Mouse (Mus musculus): ENCODE data around the gene Bod1l.

Gene Bod1l

DNA sequence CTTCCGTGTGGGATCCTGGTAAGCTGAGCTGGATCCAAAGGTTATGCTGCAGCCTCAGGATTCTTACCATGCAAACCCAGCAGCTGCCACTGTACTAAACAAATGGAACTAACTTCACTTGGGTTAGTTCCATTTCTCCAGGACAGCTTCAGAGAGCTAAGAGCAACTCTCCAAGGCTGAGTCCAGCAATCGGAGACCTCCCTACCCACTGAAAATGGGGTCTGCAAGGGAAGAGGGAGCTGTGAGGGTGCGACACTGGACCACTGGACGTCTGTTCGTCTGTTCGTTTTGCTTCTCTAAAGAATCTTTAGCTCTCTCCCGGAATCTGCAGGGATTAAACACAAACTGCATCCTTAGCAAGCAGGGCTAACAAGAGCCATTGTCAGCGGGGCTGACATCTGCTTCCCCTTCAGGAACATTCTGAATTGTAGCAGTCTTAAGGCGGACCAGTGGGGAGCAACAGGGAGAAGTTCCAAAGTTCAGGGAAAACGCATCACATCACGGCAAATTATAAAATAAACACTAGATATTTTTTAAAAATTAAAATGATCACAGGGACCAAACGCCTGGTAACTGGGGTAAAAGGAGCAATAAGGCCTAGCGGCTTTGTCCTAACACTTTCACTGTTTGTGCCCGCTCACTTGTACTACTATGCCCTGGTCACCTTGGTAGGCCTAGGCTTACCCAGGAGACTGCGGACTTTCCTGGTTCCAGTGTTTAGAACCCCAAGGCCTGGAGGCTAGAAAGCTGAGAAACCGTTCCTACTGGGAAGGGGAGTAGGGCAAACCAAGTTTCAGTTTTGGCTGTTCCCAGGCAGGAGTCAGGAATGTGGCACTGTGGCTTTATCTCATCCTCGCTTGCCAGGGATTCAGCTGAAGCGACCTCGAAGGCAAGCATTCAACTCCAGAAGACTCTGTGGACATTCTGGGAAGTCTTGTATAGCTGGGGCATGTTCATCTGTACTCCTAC is 85.2 kb downstream of the Bod1l start:
- no peak for DNase-seq

DNA sequence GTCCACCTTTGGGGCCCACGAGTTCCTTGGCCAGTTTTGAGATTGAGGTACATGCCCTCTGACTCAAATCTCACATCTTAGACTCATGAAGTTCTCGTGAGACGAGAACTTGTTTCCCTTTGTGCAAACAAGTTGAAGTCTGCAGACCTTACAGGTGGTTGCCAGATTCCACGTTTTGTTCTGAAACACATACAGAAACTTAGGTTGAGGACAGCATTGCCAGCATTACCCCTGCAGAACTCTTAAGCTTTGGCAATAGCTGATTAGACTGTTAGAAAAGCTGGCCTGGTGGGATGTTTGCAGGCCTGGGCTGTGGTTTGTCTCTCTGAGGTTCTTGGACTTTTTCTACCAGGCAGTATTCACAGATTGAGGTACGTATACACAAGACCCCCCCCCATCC is 86.8 kb downstream of the Bod1l start:
- DNase-seq = no peak

DNA sequence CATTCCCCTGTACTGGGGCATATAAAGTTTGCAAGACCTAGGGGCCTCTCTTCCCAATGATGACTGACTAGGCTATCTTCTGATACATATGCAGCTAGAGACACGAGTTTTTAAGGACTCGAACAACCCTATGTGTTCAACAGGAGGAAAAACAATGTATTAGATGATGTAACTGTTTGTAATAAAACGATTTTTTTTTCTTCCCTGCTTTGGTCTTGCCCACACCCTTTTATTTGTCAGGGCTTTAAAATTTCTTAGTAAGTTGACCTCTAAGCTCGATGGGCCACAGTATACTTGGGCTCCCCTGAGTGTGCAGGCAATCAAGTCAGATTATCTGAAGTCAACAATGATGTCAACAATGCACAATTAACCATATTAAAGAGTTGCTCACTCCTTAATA is 87.7 kb downstream of the Bod1l start:
- DNase-seq = no peak

DNA sequence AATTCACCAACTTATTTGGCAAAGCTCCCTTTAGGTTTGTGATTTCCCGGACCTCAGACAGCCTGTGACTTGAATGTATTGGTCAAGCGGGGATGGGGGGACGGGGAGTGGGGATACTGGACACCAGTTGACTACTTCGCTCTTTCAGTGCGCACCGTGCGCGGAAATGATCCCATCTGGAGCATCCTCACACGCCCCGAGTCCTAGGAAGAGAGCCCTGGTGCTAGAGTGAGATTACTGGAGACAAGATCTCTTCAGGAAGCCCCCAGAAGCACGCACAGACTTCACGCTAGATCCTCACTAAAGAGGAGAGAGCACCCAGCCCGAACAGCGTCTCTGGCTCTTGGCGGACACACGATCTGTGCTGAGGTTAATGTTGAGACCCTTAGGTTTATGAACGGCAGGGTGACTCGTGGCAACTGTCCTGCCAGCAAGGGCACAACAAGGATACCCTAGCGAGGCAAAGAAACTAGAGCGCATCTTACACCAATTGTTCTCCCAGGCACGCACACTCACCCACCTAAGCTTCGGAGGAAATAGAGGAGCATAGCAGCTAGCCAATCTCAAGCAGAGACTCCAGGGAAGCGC is 88.6 kb downstream of the Bod1l start:
- DNase-seq = no peak

DNA sequence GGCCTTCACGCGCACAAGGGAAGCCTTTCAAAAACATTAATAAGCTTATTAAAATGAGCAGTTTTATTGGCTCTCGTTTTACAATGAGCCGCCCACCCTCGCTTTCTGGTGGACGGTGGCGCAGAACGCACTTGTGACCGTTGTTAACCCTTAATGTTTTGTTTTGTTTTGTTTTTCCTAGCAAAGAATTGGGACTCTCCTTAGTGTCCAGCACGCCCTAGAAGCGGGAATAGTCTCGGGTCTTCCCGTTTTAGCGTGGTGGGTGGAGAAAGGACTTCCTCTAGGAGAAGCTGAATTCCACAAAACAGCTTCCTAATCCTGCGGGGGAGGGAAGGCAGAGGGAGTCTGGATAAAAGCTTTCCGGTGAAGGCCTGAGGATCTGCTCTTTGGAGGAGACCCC is 89.3 kb downstream of the Bod1l start:
- no peak for DNase-seq

DNA sequence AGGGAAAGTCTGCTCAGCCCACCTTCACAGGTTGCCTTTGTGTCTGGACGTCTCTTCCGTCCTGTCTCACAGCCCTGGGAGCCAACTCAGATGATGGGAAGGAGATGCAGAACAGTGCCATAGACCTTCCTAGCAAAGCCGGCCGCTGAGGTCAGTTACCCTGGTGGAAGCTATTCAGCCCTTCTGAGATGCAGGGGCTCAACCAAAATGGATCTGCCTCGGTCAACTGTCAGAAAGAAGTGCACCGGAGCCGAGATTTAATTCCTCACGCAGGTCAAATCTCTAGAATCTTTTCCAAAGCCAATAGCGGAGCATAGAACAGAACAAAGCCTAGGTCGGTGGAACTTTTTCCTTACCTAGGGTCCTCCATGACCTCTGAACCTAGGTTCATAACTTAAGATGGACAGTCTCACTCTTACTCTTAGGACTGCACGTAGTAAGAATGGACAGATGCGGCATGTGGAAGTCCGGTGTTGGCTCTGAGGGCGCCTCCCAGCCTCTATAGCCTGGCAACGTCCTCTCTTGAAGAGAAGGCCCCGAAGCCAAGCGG is 89.8 kb downstream of the Bod1l start:
- no peak for DNase-seq

DNA sequence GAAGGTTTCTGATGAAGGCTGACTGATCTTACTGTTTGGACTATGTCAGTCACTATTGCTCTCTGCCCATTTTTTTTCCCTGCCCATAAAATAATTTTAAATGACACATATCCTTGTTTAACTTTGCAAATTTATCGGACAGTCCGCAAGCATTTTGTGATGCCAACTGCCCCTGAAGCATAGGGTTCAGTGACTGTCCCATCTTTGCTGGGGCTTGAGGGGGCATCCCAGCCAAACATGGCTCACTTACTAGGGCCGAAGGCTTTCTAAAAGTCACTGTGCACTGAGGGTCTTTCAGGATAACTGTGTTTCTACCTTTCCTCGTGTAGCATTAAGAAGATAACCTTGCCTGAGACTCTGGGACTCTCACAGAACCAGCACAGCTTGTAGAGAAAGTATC is 91.4 kb downstream of the Bod1l start:
- no peak for DNase-seq

DNA sequence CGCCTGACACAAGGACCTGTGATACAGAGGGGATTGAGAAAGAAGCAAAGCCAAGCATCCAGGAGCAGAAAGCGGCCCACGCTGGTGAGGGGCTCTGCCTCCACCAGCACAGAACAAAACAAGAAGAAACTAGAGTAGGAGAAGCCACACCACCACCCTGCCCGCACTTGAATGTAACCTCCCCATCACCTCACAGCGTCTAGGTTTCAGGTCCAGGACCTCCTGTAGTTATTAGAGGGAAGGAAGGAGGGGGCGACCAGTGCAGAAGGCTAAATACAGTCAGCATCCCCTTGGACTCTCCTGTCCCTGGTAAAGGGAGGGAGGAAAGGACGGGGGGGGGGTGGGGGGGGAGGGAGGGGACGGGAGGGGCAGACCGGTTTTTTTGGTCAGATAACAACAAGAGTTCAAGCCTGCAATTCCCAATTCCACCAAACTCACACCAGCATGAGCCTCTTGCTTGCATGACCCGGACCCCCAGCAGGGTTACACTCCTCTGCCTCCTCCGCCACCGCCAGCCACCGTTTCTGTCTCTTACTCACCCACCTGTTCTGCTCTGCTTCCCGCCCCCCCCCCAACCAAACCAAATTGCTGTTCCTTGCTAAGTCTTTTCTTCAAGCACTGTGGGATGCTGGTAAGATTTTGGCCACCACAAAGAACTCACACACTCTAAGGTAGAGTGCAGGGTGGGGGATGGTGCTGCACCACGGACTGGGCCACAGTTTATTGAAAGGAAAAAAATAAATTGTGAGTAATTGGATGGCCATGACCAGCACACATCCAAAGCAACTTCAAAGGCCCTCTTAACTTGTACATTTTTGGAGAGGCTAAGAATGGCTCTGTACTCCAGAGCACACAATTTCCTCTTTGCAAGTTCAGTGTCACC is 99.0 kb downstream of the Bod1l start:
- DNase-seq = no peak

DNA sequence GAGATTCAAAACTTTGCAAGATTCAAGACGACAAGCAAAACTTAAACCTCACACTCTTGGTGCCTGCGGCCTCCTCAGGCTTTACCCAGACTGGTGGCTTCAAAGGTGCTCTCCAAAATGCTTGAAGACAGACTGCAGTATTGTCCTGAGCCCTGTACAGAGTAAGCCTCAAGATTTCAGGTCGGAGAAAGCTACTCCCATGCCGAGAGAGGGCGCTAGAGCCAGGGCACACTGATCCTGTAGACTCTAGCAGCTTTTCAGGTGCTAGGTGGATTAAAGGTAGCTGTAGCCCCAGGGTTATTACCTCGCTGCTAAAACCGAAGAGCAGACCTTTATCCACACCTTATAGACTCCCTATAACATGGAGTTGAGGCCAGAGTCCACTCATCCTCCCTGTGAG is 99.9 kb downstream of the Bod1l start:
- DNase-seq = no peak

DNA sequence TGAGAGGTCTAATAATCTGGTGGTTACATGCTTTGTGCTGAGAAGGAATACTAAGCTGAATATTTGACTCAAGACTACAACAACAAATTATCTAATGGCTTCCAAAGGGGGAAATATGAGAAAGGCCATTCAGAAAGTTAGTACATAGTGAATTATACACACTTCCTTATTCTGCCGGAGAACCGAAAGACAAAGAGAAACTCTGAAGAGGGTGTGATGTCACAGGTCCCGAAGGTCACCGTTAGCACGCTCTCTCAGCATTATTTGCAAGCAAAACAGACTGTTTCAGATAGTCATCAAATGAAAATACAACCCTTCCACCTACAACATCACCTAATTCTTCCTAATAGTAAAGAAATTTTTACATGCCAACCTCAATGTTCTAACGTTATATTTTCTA is 105.3 kb downstream of the Bod1l start:
- no peak for DNase-seq
